Mouse (Mus musculus) CH12.LX (cell line): ENCODE measurements at regions not wholly inside any gene's neighbourhood (a gene's known extent, or its start where the extent isn't known, plus 50 kb on each side); places are given as distances from the start of the nearest gene placed in this dataset.

Experiments
- CTCF ChIP-seq, 2 experiments: IDR thresholded peaks in 1 of 2; conservative IDR thresholded peaks in 1 of 2; 2 replicates each; pipeline ENCODE4 v1.5.1; 2011 to 2012; ENCODE audit warnings: low read depth in 2 of 2, low read length in 2 of 2, improper control_type of control experiment in 1 of 2, inconsistent platforms in 1 of 2, mild to moderate bottlenecking in 1 of 2, moderate library complexity in 1 of 2
- E2F4 ChIP-seq: IDR thresholded peaks from 2 replicates; pipeline ENCODE4 v1.6.1; 2011; ENCODE audit warnings: low read depth, low read length, improper control_type of control experiment; ENCODE audit not compliant: insufficient replicate concordance
- ETS1 ChIP-seq: conservative IDR thresholded peaks from 2 replicates; pipeline ENCODE4 v1.6.1; 2012; ENCODE audit warnings: low read depth, mild to moderate bottlenecking, inconsistent platforms, low read length, improper control_type of control experiment, moderate library complexity
- IRF4 ChIP-seq: IDR thresholded peaks from 2 replicates; pipeline ENCODE4 v1.6.1; 2014; ENCODE audit warnings: low read depth, mild to moderate bottlenecking, inconsistent platforms, low read length, improper control_type of control experiment

GRCm38 (mm10) chr3:65006127-65006526 is 103.1 kb upstream of the Kcnab1 start:
- no peak for TF ChIP-seq IRF4
- TF ChIP-seq ETS1 = no peak
- TF ChIP-seq E2F4 = no peak
- no peak for TF ChIP-seq CTCF (conservative IDR thresholded peaks at IDR 0.05 in 1 of 2, IDR thresholded peaks at IDR 0.05 in 1 of 2; ENCODE audit: low read depth in 2 of 2, low read length in 2 of 2)
